Mouse (Mus musculus): ENCODE data around the gene Cnn1.
"Not testable (repeated sequence)": the region's sequence is repeated elsewhere in the genome, so short reads cannot be mapped to it uniquely, and the experiment has no call there.

Gene Cnn1

DNA sequence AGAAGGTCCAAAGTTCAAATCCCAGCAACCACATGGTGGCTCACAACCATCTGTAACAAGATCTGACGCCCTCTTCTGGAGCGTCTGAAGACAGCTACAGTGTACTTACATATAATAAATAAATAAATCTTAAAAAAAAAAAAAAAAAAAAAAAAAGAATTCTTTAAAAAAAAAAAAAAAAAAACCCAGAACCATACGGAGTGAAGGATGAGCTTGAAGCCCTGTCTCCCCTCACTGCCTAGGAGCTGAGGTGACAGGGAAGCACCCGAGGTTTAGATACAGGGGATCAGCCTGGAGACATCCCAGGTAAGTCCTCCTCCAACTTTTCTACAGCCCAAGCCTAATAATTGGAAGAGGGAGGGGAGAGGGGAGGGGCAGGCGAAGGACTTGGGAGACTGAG, 23.2 kb upstream of the Cnn1 start:
- not testable (repeated sequence) for DNase-seq (ENCODE audit: low spot score in 2 of 2)

DNA sequence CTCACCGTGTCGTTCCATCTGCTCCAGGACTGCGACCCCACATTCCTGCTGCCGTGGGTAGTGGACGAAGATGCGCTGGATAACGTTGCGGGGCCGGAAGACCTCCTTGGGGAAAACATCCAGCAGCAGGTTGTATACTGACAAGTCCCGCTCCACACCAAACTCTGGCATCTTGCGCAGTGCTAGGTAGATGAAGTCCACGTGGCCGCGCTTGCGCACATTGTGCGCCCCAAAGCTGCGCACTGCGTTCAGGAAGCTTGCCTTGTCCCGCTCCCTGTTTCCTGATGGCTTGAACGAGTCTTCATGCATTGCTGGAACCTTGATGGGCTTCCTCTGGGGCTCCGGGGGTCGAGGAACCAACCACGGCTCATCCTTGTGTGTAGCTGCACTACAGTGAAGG, 22.8 kb upstream of the Cnn1 start:
- no peak for DNase-seq (ENCODE audit: low spot score in 2 of 2)

DNA sequence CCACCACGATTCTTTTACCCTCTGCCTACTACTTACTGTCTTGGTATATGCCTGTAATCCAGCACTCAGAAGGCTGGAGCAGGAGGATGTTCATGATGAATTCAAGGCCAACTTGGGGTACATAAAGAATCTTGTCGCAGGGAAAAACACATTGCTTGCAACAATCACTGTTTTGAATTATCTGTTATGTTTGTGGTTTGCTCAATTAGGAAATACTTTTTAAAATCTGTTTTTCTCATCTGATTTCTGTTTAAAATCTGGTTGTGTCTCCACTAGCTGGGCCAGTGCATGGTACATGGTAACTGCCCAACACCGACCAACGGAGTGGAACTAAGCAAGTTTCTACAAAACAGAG, 14.4 kb upstream of the Cnn1 start:
- DNase-seq (ENCODE audit: low spot score in 2 of 2): no peak

DNA sequence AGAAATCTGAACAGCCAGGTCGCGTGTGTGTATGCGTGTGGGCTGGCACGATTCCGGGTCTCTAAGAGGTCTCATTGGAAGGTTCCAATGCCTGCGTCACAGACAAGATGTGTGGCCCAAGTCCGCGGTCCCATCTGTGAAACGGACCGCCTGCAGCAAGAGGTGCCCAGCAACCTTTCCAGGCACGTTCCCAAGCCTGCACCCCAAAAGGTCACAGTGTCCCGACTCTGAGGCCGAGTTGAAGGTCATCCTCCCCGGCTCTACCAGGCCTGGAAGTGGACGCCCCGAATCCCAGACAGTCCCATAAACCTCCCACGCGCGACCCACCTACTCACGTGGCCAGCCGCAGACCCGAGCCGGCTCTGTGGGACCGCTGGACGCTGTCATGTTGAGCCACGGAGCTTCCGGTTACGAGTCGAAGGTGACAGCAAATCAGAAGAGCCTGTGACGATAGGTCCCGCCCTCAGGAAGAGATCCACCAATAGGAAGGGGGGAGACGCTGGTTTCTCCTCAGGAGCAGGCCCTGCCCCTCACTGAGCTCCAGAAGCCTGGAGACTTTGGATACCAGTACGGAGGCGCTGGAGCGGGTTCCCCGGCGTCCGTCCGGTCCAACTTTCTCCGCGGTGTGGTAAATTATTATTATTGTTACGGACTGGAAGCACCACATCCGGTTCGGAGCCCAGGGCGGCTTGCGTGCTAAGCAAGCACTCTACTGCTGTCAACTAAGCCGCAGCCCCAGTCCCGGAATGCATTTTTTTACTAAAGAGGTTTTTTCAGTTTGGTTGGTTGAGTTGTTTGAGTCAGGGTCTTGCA, 13.8 kb upstream of the Cnn1 start, which contains the start of gene Ecsit:
TSS of gene Ecsit (minus strand) at position 417 of the 813 bp plus-strand sequence.
- peak; percentile 85 to 90 for DNase-seq (ENCODE audit: low spot score in 2 of 2)

DNA sequence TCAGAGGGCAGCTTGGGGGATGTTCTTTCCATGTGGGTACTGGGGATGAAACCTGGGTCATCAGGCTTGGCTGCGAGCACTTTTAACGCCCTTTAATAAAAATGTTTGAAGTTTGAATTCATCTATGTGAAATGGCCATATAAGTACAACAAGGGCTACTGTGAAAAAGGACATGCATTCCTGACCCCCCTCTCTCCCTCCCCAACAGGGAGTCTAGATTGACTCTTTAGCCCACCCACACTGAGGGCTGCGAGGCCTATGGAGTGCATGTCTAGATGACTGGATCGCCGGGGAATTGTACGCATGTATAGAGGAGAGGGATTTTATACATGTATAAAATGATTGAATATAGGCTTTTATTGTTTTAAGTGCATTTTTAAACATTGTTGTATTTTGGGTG, 13.0 kb upstream of the Cnn1 start:
- DNase-seq (ENCODE audit: low spot score in 2 of 2): no peak

DNA sequence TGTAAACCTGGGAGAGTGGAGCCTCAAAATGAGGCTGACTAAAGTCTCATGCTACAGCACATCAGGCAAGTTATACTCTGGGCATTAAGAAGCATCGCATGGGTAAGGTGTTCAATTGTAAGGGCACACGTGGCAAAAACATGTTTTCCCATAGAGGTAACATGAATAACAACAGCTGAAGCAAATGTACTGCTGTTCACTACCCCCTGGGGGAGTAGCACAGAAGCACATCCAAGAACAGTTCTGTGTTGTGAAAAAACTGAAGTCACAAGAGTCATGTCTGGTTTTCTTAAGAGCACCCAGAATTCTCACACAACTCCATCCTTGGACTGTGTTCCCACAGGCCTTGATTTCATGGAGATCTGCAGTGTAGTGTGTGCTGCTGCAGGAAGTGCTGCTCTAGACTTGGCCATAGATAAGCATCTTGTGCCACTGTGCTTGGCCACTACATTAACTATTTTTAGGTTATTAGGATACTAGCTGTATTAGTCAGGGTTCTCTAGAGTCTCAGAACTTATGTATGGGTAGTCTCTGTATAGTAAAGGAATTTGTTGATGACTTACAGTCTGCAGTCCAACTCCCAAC, 11.9 kb upstream of the Cnn1 start:
- DNase-seq (ENCODE audit: low spot score in 2 of 2): no peak

DNA sequence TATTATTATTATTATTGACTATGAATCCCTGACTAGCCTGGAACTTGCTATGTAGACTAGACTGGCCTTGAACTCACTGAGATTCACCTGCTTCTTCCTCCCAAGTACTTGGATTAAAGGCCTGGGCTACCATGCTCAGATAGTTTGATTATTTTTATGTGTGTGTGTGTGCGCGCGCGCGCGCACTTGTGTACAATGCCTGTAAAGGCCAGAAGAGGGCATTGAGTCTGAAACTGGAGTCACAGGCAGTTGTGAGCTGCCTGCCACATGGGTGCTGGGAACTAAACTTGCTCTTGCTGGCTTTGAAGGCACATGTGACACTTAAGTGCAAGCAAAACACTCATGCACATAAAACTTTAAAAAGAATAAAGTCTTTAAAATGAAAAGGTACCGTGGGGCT, 9.7 kb upstream of the Cnn1 start:
- DNase-seq (ENCODE audit: low spot score in 2 of 2): no peak

DNA sequence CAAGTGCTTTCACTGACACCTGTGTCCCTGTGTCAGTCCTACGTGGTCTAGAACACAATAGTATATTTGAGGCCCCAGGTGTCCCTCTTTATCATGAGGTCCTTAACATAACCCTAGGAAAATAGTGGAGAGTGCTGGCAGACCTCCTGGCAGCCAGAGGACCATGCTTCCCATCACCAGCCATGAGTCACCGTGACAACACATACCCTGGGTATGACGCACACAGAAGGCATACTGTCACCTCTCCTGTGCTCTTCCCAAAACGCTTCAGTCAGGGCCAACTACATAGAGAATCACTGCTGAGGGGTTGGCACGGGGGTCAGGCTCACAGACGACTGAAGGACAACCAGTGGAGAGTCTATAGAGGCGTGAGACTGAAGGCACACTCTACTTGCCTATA, 9.0 kb upstream of the Cnn1 start:
- no peak for DNase-seq (ENCODE audit: low spot score in 2 of 2)

DNA sequence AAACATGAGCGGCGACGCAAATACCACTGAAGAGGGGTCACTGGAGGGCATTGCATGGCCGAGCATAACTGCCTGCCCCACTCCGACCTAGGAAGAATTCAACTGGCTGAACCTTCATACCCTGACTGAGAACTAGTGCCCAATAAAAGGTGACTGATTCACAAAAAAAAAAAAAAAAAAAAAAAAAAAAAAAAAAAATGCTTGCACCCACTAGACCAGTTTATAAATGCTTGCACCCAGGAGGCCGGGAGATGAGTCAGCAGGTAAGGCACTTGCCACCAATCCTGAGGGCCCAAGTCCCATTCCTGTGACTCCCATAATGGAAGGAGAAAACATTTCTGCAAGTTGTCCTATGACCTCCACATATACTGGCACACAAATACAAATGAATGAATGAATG, 6.3 kb upstream of the Cnn1 start:
- no peak for DNase-seq (ENCODE audit: low spot score in 2 of 2)

DNA sequence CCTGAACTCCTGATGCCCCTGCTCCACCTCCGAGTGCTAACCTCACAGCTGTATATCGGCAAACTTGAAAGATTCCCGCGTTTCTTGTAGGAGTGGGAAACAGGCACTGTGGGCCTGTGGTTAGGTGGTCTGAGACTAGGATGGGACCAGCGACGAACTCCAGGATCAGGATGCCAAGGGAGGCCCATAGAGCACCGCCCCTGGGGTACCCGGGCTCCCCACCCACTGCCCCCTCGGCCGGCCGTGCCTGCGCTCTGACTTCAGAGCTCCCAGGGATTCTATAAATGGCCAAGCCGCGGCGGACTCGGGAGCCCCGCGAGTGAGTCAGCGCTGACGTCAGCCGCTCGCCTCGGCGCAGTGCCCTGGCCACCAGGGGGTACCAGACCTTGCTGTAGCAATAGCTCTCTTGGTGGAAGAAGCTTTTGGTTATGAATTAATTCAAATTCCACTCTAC, 3.1 kb upstream of the Cnn1 start:
- DNase-seq (ENCODE audit: low spot score in 2 of 2): peak; percentile 65 to 80

DNA sequence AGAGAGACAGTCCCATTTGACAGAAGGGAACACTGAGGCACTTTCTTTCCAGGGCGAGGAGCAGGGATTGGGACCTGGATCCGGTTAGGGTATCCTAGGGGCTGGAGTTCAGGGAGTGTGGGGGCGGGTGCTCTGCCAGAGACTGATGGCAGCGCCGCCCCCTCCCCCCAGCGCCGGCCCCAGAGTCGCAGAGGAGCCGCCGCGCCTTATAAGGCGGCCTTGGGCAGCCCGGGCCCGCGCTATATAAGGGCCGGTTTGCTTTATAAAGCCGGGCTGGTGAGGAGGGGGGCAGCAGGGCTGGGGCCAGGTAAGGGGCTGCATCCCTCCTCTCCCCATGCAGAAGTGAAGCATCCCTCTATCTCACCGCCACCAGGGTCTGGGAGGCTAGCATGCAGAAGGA, 906 bp downstream of the Cnn1 start:
- no peak for DNase-seq (ENCODE audit: low spot score in 2 of 2)

DNA sequence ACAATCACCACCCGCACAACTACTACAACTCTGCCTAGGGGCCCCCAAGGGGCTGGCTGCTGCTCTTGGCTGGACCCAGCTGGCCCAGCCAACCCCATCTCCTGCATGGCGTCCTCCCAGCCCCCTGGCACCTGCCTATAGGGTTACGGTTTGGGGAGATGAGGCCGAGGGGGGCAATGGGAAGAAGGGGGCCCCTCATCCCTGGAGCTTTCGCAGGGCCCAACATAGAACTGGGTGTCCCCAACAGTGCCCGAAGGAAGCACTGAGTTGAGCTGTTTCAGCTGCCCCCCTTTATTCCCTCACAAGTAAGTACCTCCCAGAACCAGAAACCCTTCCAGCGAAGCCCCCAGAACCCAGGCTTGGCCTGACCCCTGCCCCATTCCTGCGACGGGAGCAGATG, 9.2 kb downstream of the Cnn1 start:
- no peak for DNase-seq (ENCODE audit: low spot score in 2 of 2)

DNA sequence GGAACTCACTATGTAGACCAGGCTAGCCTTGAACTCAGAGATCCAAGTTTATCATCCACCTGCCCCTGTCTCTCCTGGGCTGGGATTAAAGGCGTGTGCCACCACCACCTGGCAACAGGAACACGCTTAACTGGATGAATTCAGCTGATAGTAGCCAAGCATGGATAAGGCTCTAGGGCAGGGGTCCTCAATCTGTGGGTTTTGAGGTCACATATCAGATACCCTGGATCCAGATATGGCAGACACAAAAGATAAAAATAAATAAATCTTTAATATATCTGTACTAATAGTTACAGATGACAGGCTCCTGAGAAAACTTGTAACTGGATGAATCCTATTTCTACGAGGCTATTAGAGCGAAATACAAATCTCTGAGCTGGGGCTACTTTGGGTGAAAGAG, 16.6 kb downstream of the Cnn1 start:
- DNase-seq (ENCODE audit: low spot score in 2 of 2): no peak

DNA sequence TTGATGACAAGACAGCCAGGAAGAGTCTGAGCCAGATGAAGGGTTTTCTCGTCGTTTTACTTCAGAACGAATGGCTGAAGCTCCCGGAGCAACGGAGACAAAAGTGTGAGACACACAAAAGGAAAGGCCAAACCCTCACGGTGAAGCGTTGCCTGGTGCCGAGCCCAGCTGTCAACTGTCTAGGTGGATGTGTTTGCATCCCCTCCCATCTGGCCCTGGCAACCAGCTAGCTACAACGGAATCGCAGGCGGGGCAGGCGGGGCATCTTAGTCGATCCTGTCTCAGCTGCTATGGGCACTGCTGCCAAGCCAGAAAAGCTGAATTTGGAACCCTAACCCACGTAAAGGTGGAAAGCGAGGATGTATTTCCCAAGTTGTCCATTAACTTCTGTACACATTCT, 17.1 kb downstream of the Cnn1 start:
- DNase-seq (ENCODE audit: low spot score in 2 of 2): peak in 1 of 2 experiments; percentile 19

DNA sequence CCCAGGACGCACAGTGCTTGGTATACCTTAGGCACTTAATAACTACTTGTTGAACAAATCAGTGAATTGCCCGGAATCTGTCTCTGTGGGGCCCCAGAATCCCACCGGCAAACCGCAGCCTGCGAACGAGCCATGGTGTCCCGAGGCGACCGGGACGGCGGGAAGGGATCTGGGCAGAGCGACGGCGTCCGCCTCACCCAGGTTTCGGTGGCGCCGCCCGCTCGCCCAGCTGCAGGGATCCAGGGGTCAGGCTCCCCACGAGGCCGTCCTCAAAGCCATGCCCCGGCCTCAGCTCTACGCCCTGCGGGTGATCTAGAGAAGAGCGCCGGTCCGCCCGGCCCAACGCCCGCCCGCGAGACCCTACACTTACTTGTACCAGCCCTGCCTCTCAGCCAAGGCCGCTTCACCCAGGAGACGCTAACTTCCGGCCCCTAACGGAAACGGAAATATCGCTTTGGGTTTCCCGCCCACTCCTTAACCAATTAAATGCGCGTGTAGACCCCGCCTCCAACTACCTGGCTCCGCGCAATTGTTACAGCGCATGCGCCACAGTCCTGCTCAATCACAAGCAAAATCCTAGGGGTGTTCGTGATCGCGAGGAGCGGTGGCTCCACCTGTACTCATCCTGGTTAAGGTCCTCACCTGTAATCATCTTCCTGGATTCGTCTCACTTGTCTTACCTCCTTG, 17.9 kb downstream of the Cnn1 start, which contains the start of gene Elof1:
TSS of gene Elof1 (minus strand) at position 433 of the 687 bp plus-strand sequence.
- DNase-seq (ENCODE audit: low spot score in 2 of 2): peak; percentile 93 to 94

DNA sequence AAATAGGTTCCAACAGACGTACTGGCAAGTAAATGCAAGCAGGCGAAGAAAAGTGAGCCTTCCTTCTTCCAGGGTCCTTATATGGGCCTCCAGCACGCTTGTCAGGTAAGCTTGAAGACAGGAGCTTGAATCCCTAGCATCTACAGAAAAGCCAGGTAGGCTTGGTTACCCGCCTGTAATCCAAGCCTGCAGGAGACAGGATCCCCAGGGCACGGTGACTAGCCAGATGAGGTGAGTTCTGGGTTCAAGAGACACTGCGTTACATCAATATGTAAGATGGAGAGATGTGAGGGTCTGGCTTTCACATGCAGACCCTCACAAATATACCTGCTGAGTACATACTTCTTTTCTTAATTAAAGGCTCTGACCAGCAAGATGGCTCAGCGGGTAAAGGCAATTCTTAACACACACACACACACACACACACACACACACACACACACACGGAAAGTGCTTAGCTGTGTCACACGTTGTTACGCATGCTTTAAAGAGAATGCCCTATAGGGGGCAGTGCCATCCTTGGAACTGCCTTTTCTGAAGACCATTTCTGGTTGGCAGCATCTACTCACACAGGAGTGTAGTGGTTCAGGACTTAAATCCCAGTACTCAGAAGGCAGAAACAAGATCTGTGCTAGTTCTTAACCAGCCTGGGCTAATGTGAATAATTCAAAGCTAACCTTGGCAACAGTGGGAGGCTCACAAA, 18.9 kb downstream of the Cnn1 start:
- peak; percentile 52 to 74 for DNase-seq (ENCODE audit: low spot score in 2 of 2)

DNA sequence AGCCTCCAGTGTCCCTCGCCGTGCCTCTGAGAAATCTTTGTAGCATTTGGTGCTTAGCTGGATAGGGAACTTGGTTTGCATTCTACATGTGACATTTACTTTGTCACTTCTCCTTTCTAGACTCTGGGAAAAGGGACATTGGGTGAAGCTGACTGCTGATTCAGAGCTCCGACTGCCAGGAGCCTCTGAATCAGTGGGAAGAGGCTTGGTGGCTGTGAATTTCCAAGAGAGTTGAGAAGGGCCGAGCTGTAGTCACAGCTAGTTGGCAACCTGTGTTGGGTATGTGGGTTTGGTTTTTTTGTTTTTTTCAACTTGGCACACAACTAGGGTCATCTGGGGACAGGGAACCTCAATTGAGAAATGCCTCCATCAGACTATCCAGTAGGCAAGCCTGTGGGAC, 20.5 kb downstream of the Cnn1 start:
- no peak for DNase-seq (ENCODE audit: low spot score in 2 of 2)

DNA sequence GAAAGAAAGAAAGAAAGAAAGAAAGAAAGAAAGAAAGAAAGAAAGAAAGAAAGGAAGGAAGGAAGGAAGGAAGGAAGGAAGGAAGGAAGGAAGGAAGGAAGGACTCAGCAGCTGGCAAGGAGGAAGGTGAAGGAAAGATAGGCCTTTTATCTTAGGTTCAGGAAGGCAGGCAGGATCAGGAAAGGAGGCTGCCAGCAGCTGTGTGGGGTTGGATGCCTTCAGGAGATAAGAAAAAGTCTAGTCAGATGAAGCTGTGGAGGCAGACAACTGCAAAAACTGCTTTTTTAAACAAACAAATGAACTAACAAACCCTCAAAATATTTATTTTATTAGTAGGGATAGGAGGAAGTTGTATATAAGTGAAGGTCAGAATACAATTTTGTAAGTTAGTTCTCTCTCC, 22.5 kb downstream of the Cnn1 start:
- no peak for DNase-seq (ENCODE audit: low spot score in 2 of 2)

DNA sequence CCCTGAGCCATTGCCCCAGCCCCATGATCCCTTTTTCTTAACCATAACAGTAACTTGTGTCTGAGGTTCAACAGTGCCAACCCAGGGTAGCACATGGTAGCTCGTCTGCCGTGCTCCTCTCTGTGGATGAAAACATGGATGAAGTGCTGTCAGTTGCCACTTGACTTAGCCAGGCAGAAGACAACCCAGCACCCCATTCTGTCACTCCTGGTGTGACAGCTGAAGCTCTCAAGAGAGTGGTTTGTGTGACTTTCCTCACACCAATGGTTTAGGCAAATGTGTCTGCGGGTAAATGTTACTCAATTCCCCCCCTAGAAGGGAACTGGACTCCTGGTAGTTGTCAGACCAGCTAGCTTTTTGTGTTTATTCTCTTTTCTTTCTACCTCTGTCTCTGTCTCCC, 23.0 kb downstream of the Cnn1 start:
- DNase-seq (ENCODE audit: low spot score in 2 of 2): no peak

DNA sequence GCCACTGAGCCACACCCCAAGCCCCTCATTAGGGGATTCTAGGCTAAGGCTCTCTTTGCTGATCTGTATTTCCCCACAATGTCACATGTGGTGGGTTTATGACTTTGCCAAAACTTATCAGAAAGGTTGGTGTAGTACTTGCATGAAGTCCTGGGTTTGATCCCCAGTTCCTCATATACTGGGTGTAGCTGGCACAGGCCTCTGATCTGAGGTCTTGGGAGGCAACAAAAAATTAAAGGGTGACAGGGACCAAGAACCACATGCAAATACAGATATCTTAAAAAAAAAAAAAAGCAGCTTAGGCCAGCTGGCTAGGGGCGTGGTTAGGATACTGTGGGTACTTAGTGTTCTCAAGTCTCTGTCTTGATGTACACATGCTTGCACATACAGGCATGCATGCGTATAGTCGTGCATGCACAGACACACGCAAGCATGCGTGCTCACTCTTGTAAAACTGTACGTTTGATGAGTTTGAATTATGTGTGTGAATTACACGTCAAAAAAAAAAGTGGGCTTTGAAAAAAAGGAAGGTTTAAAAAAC, 24.1 kb downstream of the Cnn1 start:
- DNase-seq (ENCODE audit: low spot score in 2 of 2): no peak

DNA sequence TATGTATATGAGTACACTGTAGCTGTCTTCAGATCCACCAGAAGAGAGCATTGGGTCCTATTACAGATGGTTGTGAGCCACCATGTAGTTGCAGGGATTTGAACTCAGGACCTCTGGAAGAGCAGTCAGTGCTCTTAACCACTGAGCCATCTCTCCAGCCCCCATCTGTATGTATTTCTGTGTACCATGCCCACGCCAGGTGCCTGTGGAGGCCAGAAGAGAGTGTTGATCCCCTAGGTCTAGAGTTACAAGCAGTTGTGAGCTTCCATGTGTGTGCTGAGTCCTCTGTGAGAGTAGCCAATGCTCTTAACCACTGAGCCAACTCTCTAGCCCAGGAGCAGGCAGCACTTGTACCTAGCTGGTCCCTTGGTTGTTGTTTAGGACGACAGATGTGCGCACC, 25.2 kb downstream of the Cnn1 start:
- no peak for DNase-seq (ENCODE audit: low spot score in 2 of 2)
